Mouse (Mus musculus): ENCODE results near the gene Celf2.

GRCm38 (mm10) chr2:6710687-6711430 lies 798.5 kb downstream of the Celf2 start:
- TF ChIP-seq POLR2A (IDR thresholded peaks at IDR 0.05; ENCODE audit: borderline replicate concordance, low read depth, low read length) (no peak), CTCF (IDR thresholded peaks at IDR 0.05; ENCODE audit: low read depth, low read length) (no peak)

All from bone marrow macrophage, adult 2 months (primary cell).